Mouse (Mus musculus): ENCODE data around the gene C130032M10Rik.
A peak's percentile ranks its signal among the peaks of the same experiment; 100 is the strongest.
"Not testable (repeated sequence)": the region's sequence is repeated elsewhere in the genome, so short reads cannot be mapped to it uniquely, and the experiment has no call there.

C130032M10Rik gene

DNA sequence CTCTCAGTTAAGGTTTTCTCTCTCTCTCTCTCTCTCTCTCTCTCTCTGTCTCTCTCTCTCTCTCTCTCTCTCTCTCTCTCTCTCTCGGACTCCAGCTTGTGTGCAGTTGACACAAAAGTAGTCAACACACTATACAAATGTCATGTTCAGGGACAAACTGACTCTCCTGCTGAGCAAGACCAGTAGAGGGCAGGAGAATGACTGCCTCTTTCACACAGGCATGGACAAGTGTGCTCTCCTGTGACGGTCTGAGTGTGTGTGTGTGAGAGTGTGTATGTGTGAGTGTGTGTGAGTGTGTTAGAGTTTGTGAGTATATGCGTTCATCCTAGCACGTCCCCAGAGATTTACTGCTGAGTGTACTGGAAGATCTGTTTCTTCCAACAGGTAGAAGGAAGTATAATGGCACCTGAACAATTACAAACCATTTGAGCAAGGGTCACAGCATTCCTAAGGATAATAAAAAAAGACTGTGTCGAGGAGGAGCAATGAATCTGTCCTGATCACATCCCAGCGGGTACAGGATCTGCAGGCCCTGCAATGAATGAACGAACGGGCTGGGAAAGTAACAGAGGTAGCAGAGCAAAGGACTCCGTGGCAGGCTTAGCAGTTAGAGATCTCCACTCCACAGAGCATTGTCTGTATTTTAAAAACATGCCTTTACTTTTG is 3.4 kb downstream of the C130032M10Rik start:
- no peak for DNase-seq (ENCODE audit: low spot score)

GRCm38 (mm10) chr9:114520529-114520928 is 5.0 kb downstream of the C130032M10Rik start:
- DNase-seq (ENCODE audit: low spot score) = not testable (repeated sequence)

- DNase-seq (ENCODE audit: low spot score) = no peak
Measured at GRCm38 (mm10) chr9:114522041-114522440, 6.5 kb downstream of the C130032M10Rik start.

GRCm38 (mm10) chr9:114522501-114522900 is 7.0 kb downstream of the C130032M10Rik start:
- no peak for DNase-seq (ENCODE audit: low spot score)

DNA sequence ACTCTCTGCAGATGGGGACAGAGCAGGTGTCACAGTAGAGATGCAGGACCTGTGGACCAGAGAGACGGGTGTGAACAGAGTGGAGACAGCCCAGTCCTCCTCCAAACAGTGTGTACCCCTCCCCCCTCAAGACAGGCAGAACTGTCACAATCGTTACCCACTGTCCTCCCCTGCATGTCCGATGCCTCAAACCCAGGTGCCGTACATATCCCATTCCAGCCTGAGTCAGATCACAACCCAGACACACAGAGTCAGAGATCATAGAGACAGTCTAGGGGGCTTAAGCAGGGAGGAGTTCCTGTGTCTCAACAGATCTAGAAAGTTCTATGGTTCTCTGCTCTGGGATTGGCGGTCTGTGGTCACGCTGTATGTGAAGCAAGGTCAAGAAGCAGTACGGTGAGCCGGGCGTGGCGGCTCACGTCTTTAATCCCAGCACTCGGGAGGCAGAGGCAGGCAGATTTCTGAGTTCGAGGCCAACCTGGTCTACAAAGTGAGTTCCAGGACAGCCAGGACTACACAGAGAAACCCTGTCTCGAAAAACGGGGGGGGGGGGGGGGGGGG is 9.7 kb downstream of the C130032M10Rik start:
- no peak for DNase-seq (ENCODE audit: low spot score)

DNA sequence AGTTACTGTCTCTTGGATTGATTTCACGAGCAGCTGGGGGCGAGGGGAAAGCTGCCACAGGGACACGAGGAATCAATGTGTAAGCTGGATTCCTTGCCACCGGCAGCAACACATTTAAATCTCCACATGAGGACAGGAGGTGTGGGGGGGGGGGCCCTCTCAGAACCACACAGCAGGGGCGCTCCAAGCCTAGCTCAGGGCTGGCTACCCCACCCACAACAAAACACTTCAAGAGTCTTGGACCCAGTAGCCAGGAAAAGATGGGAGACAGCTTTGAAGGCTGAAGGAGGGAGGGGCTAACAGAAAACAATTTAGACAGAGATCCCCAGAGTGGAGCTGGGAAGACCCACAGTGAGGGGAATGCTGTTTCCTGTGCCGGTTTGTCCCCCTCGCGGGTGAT is 10.4 kb downstream of the C130032M10Rik start:
- no peak for DNase-seq (ENCODE audit: low spot score)

DNA sequence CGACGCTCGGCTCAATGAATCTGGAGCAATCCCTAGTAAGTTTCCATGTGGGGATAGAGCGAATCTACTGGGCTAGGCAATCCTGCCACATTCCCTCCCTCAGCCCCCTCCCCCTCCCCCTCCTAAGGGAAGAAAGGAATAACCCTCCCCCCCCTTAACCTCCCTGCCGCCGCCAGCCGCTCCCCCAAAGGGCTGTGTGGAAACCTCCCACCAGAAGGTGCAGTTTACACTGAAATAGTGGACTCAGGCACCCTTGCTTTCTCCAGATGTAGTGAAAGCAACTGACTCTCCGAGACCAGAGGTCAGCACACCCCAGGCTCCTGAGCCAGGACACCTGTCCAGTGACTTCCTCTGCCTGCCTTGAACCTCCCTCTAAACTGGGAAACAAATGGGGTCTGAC is 11.1 kb downstream of the C130032M10Rik start:
- no peak for DNase-seq (ENCODE audit: low spot score)

- peak; percentile 43 for DNase-seq (ENCODE audit: low spot score)
Measured at GRCm38 (mm10) chr9:114527085-114527484, 11.6 kb downstream of the C130032M10Rik start.

DNA sequence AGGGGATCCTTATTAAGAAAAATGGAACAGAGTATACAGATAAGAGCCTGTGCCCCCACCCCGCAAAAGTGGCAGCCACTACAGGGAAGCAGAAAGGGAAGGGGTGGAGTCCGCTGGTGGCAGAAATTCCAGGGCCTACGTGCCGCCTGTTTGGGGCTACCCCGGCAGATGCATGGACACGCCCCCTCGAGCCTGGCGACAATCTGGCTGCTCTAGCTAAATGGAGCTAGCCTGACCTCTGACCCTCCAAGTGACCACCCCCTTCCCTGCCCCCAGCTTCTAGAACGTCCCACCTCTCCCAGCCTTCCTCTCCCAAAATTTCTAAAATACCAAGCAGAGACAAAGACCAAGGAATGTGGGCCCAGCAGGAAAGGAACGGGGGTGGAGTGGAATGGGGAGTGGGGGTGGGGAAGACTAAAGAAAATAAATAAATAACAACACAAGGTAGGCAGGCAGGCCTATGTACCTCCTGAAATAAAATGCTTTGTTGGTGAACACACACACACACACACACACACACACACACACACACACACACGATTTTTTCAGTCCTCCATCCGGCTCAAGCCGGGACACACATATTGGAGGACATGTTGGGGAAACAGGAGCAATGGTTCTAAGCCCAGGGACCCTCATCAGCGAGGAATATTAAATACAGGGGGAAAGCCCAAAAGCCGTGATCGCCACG is 12.6 kb downstream of the C130032M10Rik start:
- no peak for DNase-seq (ENCODE audit: low spot score)

DNA sequence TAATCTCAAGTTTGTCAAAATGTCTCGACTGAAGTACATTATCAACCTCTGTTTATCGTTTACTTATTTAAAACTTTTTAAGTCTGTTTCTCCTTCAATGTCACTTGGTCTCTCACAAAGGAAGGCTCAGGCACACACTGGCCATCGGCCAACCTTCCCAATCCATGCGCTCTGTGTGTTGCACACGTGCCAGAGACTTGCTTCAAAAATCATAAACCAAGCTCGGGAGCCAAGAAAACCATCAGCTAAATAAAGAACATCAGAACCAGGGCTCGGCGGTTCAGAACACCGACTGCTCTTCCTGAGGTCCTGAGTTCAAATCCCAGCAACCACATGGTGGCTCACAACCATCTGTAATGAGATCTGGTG is 13.2 kb downstream of the C130032M10Rik start:
- no peak for DNase-seq (ENCODE audit: low spot score)

DNA sequence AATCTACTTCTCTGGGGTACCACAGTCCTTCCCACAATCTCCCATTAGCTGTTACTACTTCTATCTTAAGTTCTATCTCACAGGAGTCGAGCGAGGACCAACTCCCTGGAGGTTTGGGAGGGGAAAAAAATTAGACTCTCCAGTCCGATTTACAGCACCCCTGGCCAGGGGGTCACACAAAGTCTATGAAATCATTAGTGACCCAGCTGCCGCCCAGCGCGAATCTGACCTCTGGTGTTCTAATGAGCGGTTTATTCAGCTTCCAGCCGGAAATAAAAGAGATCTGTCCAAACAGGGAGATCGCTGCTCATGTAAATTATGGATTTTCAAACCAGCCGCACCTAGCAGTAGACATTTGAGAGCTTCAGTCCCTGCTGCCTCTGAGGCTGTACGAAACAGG is 15.8 kb downstream of the C130032M10Rik start:
- DNase-seq (ENCODE audit: low spot score) = no peak

- no peak for DNase-seq (ENCODE audit: low spot score)
Measured at GRCm38 (mm10) chr9:114533848-114534247, 18.4 kb downstream of the C130032M10Rik start.

- no peak for DNase-seq (ENCODE audit: low spot score)
Measured at GRCm38 (mm10) chr9:114534747-114535517, 19.4 kb downstream of the C130032M10Rik start.

GRCm38 (mm10) chr9:114536628-114537027 is 21.1 kb downstream of the C130032M10Rik start:
- no peak for DNase-seq (ENCODE audit: low spot score)

DNA sequence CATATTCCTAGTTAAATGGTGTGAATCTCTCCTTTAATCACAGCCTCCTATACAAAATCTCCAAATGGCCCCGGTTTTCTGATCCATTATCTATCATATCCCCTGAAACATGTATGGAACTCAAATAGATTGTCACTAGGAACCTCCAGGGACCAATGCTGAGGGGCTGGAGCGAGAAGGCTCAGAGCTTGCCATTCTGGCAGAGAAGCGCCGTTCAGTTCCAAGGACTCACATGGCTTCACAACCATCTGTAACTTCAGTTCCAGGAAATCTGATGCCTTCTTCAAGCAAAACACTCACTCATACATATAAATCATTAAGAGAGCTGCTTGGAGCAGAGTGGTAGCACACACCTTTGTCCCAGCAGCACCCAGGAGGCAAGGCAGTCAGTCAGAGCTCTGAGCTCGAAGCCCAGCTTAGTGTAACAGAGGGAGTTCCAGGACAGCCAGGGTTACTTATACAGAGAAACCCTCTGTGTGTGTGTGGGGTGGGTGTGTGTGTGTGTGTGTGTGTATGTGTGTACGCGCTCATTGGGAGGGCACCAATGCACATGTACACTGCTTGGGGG is 23.6 kb downstream of the C130032M10Rik start:
- DNase-seq (ENCODE audit: low spot score) = no peak

GRCm38 (mm10) chr9:114541279-114541741 is 25.8 kb downstream of the C130032M10Rik start:
- DNase-seq (ENCODE audit: low spot score) = no peak

GRCm38 (mm10) chr9:114543882-114544753 is 28.6 kb downstream of the C130032M10Rik start:
- DNase-seq (ENCODE audit: low spot score) = no peak

GRCm38 (mm10) chr9:114544754-114545393 is 29.4 kb downstream of the C130032M10Rik start:
- DNase-seq (ENCODE audit: low spot score) = no peak

GRCm38 (mm10) chr9:114546765-114547164 is 31.3 kb downstream of the C130032M10Rik start:
- no peak for DNase-seq (ENCODE audit: low spot score)

- DNase-seq (ENCODE audit: low spot score) = no peak
Measured at GRCm38 (mm10) chr9:114547643-114548077, 32.2 kb downstream of the C130032M10Rik start.

GRCm38 (mm10) chr9:114548496-114548895 is 33.0 kb downstream of the C130032M10Rik start:
- no peak for DNase-seq (ENCODE audit: low spot score)

All from lung, postnatal 25 days (tissue).